Mouse (Mus musculus) left cerebral cortex, adult 11 months (tissue): Measurements from ENCODE around the gene Proser1.

ENCODE experiments used
- DNase-seq: peaks from one replicate; pipeline ENCODE4 v3.0.0; 2022; ENCODE audit warnings: low spot score

Proser1 gene

GRCm38 (mm10) chr3:53463046-53463764, at the start of gene Proser1, which contains the start of gene Nhlrc3:
Gene Proser1, plus strand, starts transcription at chr3:53463666.
Gene Nhlrc3, minus strand, starts transcription at chr3:53463332.
- peak; percentile 94 for DNase-seq

DNA sequence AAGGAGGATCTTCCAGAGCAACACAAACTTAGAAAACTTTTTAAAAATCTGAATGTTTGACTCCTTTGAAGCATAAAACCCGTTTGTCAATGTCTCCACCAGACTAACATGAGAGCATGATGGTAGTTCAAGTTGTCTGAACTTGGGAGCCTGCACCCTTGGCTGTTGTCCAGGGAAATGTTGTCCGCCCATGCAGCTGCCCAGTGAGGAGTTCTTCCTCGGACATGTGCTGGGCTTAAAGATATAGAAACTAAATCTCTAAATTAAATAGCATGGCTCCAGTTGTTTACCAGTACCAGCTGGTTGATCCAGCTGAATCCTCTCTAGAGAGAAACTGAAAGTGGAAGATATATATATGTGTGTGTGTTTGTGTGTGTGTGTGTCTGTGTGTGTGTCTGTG, 49.5 kb upstream of the Proser1 start:
- DNase-seq = no peak

GRCm38 (mm10) chr3:53416036-53416506, 47.4 kb upstream of the Proser1 start:
- DNase-seq = peak; percentile 12

DNA sequence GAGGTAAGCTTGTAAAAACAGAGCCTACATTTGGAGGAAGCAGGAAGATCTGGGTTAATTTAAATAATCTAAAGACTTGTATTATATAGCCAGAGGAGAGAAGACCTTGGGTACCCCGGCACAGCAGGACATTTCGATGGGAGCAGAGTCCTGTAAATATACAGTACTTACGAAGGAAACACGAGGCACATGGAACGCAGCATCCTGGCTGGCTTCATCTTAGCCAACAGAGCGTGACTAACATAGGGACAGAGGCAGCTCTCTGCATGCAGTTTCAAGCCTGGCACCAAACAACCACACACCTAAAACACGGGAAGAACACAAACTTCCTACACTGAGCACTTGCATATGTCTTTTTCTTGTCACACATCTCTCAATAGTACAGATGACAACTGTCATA, 45.8 kb upstream of the Proser1 start:
- DNase-seq = no peak

DNA sequence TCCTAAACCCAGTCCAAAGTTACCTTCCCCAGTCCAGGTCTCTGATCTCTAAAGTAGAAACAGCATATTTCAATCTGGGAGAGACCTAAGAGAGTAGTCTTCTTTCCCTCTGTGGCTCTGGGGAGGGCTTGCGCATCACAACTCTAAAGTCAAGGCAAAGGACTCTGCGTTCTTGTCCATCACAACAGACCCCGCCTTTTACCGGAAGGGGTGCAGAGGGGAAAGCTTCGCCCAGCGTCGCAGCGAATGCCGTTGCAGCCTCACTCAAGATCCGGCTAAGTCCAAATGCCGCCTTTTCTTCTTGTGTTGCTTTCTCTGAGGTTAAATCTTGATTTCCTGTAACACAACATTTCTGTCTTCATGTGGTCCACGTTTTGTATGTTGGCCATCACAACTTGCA, 41.8 kb upstream of the Proser1 start:
- DNase-seq = no peak

DNA sequence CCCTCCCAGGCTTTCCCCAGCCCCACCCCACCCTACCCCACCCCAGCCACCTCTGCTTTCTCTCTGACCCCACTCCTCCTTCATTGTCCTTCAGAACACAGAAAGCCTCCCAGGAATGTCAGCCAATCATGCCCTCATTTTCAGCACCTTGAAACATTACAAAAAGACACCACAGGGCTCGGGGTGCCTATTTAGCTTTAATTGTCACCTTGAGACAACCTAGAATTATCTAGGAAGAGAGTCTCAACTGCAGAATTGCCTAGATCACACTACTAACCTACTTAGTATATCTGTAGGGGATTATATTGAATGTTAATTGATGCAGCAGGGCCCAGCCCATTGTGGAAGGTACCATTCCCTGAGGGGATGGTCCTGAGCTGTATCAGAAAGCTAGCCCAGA, 40.8 kb upstream of the Proser1 start:
- no peak for DNase-seq

DNA sequence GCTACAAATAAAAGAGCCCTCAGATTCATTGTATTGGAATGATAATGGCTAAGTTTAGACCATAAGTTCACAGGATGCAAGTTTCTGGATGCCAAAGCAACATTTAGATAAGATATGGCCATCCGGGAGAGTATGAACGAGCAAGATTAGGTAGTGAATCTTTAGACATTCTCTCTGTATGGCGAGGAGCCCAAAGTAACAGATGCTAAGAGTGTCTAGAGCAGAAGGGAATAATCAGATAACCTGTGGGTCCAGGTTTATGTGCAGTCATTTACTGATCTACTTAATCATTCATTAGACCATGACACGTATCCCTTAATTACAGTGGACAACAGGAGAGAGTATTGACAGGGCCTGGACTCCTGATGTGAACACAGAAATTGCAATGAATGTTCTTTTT, 39.9 kb upstream of the Proser1 start:
- DNase-seq = no peak

GRCm38 (mm10) chr3:53434610-53435009, 28.9 kb upstream of the Proser1 start:
- no peak for DNase-seq

DNA sequence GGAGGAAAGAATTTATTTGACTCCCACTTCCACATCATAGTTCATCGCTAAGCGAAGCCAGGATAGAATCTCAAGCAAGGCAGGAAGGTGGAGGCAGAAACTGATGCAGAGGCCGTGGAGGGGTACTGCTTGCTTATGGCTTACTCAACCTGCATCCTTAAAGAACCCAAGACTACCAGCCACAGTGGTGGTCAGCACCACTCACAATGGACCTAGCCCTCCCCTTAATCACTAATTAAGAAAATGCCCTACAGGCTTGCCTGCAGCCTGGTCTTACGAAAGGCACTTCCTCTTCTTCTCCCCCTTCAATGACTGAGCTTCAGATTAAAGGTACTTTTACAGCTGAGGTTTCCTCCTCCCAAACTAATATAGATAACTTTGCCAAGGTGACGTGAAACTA, 26.9 kb upstream of the Proser1 start:
- DNase-seq = no peak

- DNase-seq = no peak
Measured at GRCm38 (mm10) chr3:53445540-53445939, 17.9 kb upstream of the Proser1 start.

DNA sequence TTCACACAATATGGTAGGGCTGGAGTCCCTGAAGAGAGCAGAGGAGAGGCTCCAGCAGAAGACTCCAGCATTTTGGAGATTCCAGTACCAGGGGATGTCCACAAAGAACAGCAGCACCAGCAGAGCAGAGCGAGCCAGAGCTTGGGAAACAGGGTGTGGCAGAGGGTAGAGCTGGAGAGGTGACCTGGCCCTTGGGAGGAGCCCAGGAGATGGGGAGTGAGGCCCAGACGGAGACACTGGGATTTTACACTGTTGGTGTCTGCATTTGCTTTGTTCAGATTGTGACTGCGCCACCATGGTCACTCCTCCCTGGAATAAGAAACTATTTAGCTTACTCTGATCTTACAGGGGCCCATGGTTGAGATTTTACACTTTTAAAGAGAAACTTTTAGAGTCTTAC, 16.7 kb upstream of the Proser1 start:
- DNase-seq = no peak

GRCm38 (mm10) chr3:53448208-53448607, 15.3 kb upstream of the Proser1 start:
- peak; percentile 75 for DNase-seq

GRCm38 (mm10) chr3:53450666-53451065, 12.8 kb upstream of the Proser1 start:
- DNase-seq = no peak

- no peak for DNase-seq
Measured at GRCm38 (mm10) chr3:53452351-53452750, 11.1 kb upstream of the Proser1 start.

GRCm38 (mm10) chr3:53453346-53453745, 10.1 kb upstream of the Proser1 start:
- no peak for DNase-seq

- DNase-seq = no peak
Measured at GRCm38 (mm10) chr3:53454005-53454404, 9.5 kb upstream of the Proser1 start.

DNA sequence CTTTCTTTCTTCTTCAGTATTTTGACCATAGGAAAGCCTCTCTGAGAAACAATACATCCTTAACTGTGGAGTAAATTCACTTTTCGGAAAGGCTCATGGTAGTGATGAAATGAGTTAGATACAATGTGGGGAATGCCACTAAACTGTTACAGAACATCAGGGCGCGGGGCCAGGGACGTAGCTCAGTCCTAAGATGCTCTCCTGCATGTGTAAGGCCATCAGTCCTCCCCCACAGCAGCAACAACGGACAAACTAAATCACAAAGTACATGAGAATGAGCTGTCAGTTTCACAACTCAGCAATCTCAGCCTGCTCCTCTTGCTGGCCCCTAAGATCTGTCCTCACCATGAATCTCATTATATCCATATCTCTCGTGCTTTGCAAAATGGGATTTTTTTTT, 8.9 kb upstream of the Proser1 start:
- DNase-seq = no peak

GRCm38 (mm10) chr3:53454984-53455383, 8.5 kb upstream of the Proser1 start:
- DNase-seq = no peak

- DNase-seq = no peak
Measured at GRCm38 (mm10) chr3:53457750-53458149, 5.7 kb upstream of the Proser1 start.

GRCm38 (mm10) chr3:53460106-53460505, 3.4 kb upstream of the Proser1 start:
- no peak for DNase-seq

- DNase-seq = peak; percentile 13
Measured at GRCm38 (mm10) chr3:53462701-53463045, 793 bp upstream of the Proser1 start.

DNA sequence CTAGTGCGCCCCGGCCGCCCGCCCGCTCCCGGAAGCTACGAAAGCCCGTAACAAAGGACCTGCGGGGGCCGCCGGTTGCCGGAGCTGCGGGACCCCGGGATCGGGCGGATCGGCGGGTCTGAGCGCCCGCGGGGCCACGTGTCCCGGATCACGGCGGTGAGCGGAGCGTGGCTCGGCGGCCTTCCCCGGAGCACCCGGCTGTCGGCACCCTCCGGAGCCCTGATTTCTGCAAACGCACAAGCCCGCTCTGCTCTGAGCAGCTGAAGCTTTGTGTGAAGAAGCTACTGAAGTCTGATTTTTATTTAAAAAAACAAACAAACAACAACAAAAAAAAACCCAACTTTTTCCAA, 274 bp downstream of the Proser1 start:
- no peak for DNase-seq

DNA sequence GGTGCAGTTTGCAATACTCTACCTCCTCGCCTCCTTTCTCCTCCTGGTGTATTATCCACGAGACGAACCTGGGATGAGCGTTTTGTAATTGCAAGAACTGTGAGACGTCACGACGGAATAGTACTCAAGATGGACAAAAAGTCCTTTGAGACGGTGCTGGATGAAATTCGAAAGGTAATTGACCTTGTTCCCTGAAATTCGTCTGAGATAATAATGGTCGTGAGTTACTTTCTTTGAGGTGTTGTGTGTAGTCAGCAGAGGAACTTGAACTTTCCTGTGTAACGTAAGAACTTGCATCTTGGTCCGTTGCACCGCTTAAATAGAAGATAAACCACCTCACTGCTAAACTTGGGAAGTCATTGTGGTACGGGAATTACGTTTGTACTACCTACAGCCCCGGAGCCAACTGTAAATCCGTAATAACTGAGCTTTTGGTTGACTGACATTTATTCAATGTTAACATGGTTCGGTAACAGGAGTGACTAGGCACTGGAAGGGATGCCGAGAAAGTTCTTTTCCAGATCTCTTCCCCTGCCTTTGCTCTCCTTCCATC, 756 bp downstream of the Proser1 start:
- DNase-seq = no peak

GRCm38 (mm10) chr3:53465330-53465729, 1.9 kb downstream of the Proser1 start:
- DNase-seq = no peak
